Mouse (Mus musculus) kidney, adult 2 months (tissue): Measurements from ENCODE around the gene Cnot6.

Source experiments
- CTCF ChIP-seq: fragments of 200-500 bp; conservative IDR thresholded peaks from 2 replicates; pipeline ENCODE4 v1.5.1; 2011; ENCODE audit warnings: low read depth, mild to moderate bottlenecking, control low read depth, low read length, moderate library complexity, mixed read lengths; ENCODE audit not compliant: insufficient read depth, insufficient read length
- POLR2A ChIP-seq: fragments of 200-500 bp; IDR thresholded peaks from one replicate; pipeline ENCODE4 v1.6.1; 2011; ENCODE audit warnings: low read depth, low read length, control low read depth

DNA sequence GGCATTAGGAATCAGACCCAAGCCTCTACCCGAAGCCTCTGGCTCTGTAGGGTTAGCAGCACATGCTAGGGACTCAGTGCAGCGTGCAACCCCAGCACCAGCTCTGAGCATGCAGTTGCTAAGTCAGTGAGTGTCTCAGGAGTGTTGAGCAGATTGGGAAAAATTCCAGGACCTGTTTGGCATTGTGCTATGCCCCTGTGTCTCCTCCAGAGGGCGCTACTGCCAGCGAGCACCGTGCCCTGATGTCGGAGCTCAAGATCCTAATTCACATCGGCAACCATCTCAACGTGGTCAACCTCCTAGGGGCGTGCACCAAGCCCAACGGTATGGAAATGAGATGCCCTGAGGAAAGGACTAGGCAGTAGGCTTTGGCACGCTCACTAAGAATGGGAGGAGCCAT is 76.1 kb downstream of the Cnot6 start:
- no peak for TF ChIP-seq POLR2A
- peak; percentile 54 for TF ChIP-seq CTCF
